Mouse (Mus musculus) lung, postnatal 0 days (tissue): Measurements from ENCODE around the gene Picalm.

Source experiments
- CTCF ChIP-seq: IDR thresholded peaks from 2 replicates; pipeline ENCODE4 v1.5.1; 2016; ENCODE audit warnings: antibody characterized with exemption, mild to moderate bottlenecking
- EP300 ChIP-seq: IDR thresholded peaks from 2 replicates; pipeline ENCODE4 v1.6.1; 2016; ENCODE audit warnings: antibody characterized with exemption, mild to moderate bottlenecking, control low read depth

GRCm38 (mm10) chr7:90144275-90144674, 14.3 kb downstream of the Picalm start:
- no peak for TF ChIP-seq EP300
- TF ChIP-seq CTCF, result no peak
